15 mouse cellular contexts compared by ENCODE assay signal in the genomic region with DNA sequence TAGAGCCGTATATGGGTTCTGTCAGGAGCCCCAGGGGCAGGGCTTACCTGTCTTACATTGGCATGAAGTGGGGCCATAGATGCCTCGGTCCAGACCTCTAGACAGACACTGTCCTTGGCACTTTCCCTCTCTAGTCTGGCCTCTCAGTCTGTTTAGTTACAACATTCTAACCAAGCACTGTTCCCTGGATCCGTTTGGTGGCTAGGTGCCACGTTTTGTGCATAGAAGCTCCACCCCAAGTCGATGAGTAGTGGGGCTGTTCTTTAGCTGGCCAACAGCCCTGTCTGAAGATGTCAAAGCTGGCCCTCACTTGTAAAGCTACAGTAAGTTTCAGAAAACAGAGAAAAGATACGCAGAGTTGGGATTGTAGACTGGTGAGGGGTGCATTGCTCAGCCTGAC. TPM values are rescaled to one million over a fixed set of nuclear protein-coding genes. Genes with fewer than 3 reads are reported as not detected.
DNase-seq lines count a peak whose midpoint lies in the region; ATAC-seq and TF ChIP-seq lines count a peak whose summit lies in the region.
"Had no signal": no experiment of that assay in that cellular context is flagged by ENCODE, and none has a peak within 500 bp of the region (broad histone marks: within the 10 kb centered on the region; RNA-seq: fewer than 3 reads in every experiment).

No protein-coding gene starts in this region.

- no peak for ATAC-seq in liver, embryonic 11.5 days (replicated peaks; ENCODE audit: low FRiP score)
- ATAC-seq: forebrain, embryonic 15.5 days had no signal

- TF ChIP-seq POLR2A in liver, adult 2 months (IDR thresholded peaks at IDR 0.05; ENCODE audit: extremely low read depth, insufficient read depth, low read length), result no peak

- H3K9ac ChIP-seq in liver, adult 2 months (ENCODE audit: low read depth, low read length), result no peak overlapping the region
- H3K9ac ChIP-seq in liver, embryonic 11.5 days (ENCODE audit: low read depth, low read length), result no peak overlapping the region
- H3K9ac ChIP-seq: forebrain, embryonic 15.5 days; hindbrain, embryonic 13.5 days; liver, embryonic 14.5 days; midbrain, embryonic 12.5 days; neural tube, embryonic 13.5 days had no signal

- intact Hi-C loops in gastrocnemius, postnatal 14 days (cut with DNase I; ENCODE audit: low total_unique reads), result no loop called here

- H3K27ac ChIP-seq in liver, adult 2 months (replicated peaks; ENCODE audit: insufficient read depth, low read depth, low read length), result no peak overlapping the region
- no peak overlapping the region for H3K27ac ChIP-seq in liver, embryonic 11.5 days (ENCODE audit: low read depth, low read length)
- H3K27ac ChIP-seq: forebrain, embryonic 15.5 days; hindbrain, embryonic 13.5 days; liver, embryonic 14.5 days; midbrain, embryonic 12.5 days; neural tube, embryonic 13.5 days had no signal

- no peaks in the 10 kb centered on the region for H3K9me3 ChIP-seq in liver, embryonic 11.5 days (ENCODE audit: control insufficient read depth, low read length)
- H3K9me3 ChIP-seq: forebrain, embryonic 15.5 days; hindbrain, embryonic 13.5 days; midbrain, embryonic 12.5 days; neural tube, embryonic 13.5 days had no signal

- H3K79me2 ChIP-seq in liver, adult 2 months (ENCODE audit: control insufficient read depth, insufficient read depth, low read length), result no peaks in the 10 kb centered on the region

- H3K27me3 ChIP-seq in liver, adult 2 months (ENCODE audit: control insufficient read depth, insufficient read depth, low read length), result peaks cover 9% of the 10 kb centered on the region; the same call in 1 of the 2 replicates
- peaks cover 32% of the 10 kb centered on the region for H3K27me3 ChIP-seq in liver, embryonic 11.5 days (replicated peaks; ENCODE audit: control insufficient read depth, insufficient read depth, low read length)

- H3K4me2 ChIP-seq in liver, embryonic 11.5 days, result no peak overlapping the region
- H3K4me2 ChIP-seq: forebrain, embryonic 15.5 days; hindbrain, embryonic 13.5 days; midbrain, embryonic 12.5 days; neural tube, embryonic 13.5 days had no signal

- no peaks in the 10 kb centered on the region for H3K36me3 ChIP-seq in liver, adult 2 months (ENCODE audit: control insufficient read depth, insufficient read depth, low read length)
- no peaks in the 10 kb centered on the region for H3K36me3 ChIP-seq in liver, embryonic 11.5 days (ENCODE audit: control insufficient read depth, insufficient read depth, low read length)
- H3K36me3 ChIP-seq: forebrain, embryonic 15.5 days; hindbrain, embryonic 13.5 days; midbrain, embryonic 12.5 days; neural tube, embryonic 13.5 days had no signal

- TF ChIP-seq CTCF in liver, adult 2 months (IDR thresholded peaks at IDR 0.05; ENCODE audit: low read depth, low read length), result no peak

- H3K4me1 ChIP-seq in liver, adult 2 months (ENCODE audit: control insufficient read depth, insufficient read depth, low read length), result peaks cover 5% of the 10 kb centered on the region
- peaks cover 5% of the 10 kb centered on the region; the same call in 1 of the 2 replicates for H3K4me1 ChIP-seq in liver, embryonic 11.5 days (replicated peaks; ENCODE audit: control insufficient read depth, insufficient read depth, low read length)

- no peak overlapping the region for H3K4me3 ChIP-seq in liver, adult 2 months (ENCODE audit: insufficient read depth, low read depth, low read length)
- H3K4me3 ChIP-seq in liver, embryonic 11.5 days (ENCODE audit: low read depth, low read length), result no peak overlapping the region
- H3K4me3 ChIP-seq: forebrain, embryonic 15.5 days; hindbrain, embryonic 13.5 days; layer of hippocampus, adult 2 months; midbrain, embryonic 12.5 days; neural tube, embryonic 13.5 days had no signal

- WGBS in liver, adult 2 months, result 37% methylated on average over 6 of the region's 6 CpGs
- WGBS in liver, embryonic 11.5 days, result 75% methylated on average over 6 of the region's 6 CpGs

- peak; percentile 48 for DNase-seq in gastrocnemius, postnatal 10 days
- no peak for DNase-seq in gastrocnemius, adult 18-20 months (ENCODE audit: low spot score)
- DNase-seq in liver, adult 2 months (ENCODE audit: extremely low read depth, low read depth, low spot score), result peak; percentile 64
- no peak for DNase-seq in liver, embryonic 11.5 days (ENCODE audit: low spot score)
- DNase-seq in adipocyte (ENCODE audit: low spot score), result peak; percentile 51
- DNase-seq in gastrocnemius, postnatal 14 days, result peak; percentile 69
- DNase-seq in Muller cell, postnatal 12 days (ENCODE audit: inconsistent ontology term), result no peak
- DNase-seq: embryo, embryonic 11 days; kidney, postnatal 10 days had no signal

RNA-seq across cellular contexts. Expression of a gene that starts 2.9 kb away (rescaled TPM):
- 1 to 10 TPM; 1.2 to 2.4 TPM for total RNA-seq in gastrocnemius, postnatal 10 days (2021)
- under 1 TPM; 0.14 to 0.24 TPM for total RNA-seq in gastrocnemius, adult 18-20 months (2021)
- 0.34 TPM in 1 of 2 replicates, not detected in the other for total RNA-seq in liver, adult 2 months (2014; rRNA removed)
- 0.24 TPM in 1 of 2 replicates, not detected in the other for polyA plus RNA-seq in liver, adult 2 months (2012; rRNA removed)
- polyA plus RNA-seq in liver, embryonic 11.5 days (2014; fragmentation: Nextera tagmentation; extraction: Ambion mirVana), result 0.21 and 0.44 TPM in 2 replicates
- under 1 TPM; 0.31 to 0.55 TPM for total RNA-seq in gastrocnemius, postnatal 14 days (2021)

Comparison
In these comparisons a context has a peak if more than half of its experiments do, and no peak if none do; other contexts are left out.
1. DNase-seq: peak in gastrocnemius, postnatal 10 days (single experiment), liver, adult 2 months (single experiment), adipocyte (single experiment) and gastrocnemius, postnatal 14 days (single experiment); none in gastrocnemius, adult 18-20 months (single experiment), liver, embryonic 11.5 days (single experiment) and Muller cell, postnatal 12 days (single experiment).